Mouse (Mus musculus): ENCODE data around the gene Bves.
A peak's percentile ranks its signal among the peaks of the same experiment; 100 is the strongest.
"Not testable (repeated sequence)": the region's sequence is repeated elsewhere in the genome, so short reads cannot be mapped to it uniquely, and the experiment has no call there.

Gene Bves

GRCm38 (mm10) chr10:45335434-45336422 is at the start of gene Bves:
Gene Bves (plus strand): TSS chr10:45335772.
- DNase-seq: peak; percentile 14 to 31

- DNase-seq: no peak
These were observed 47.2 kb upstream of the Bves start for GRCm38 (mm10) chr10:45288351-45288750.

- DNase-seq: peak; percentile 9 to 38
These were observed 46.1 kb upstream of the Bves start for GRCm38 (mm10) chr10:45289218-45290105.

- no peak for DNase-seq
These were observed 45.0 kb upstream of the Bves start for GRCm38 (mm10) chr10:45290618-45291017.

GRCm38 (mm10) chr10:45292159-45292558 is 43.4 kb upstream of the Bves start:
- not testable (repeated sequence) for DNase-seq

- DNase-seq: no peak
These were observed 40.5 kb upstream of the Bves start for GRCm38 (mm10) chr10:45295093-45295492.

GRCm38 (mm10) chr10:45298503-45298902 is 37.1 kb upstream of the Bves start:
- DNase-seq: no peak

- no peak for DNase-seq
These were observed 36.1 kb upstream of the Bves start for GRCm38 (mm10) chr10:45299509-45299908.

GRCm38 (mm10) chr10:45303315-45304036 is 32.1 kb upstream of the Bves start:
- DNase-seq: no peak

GRCm38 (mm10) chr10:45305173-45305572 is 30.4 kb upstream of the Bves start:
- DNase-seq: no peak

- no peak for DNase-seq
These were observed 24.4 kb upstream of the Bves start for GRCm38 (mm10) chr10:45311129-45311528.

- DNase-seq: no peak
These were observed 23.9 kb upstream of the Bves start for GRCm38 (mm10) chr10:45311624-45312023.

GRCm38 (mm10) chr10:45314865-45315264 is 20.7 kb upstream of the Bves start:
- DNase-seq: no peak

- DNase-seq: no peak
These were observed 16.6 kb upstream of the Bves start for GRCm38 (mm10) chr10:45318922-45319321.

- DNase-seq: no peak
These were observed 15.3 kb upstream of the Bves start for GRCm38 (mm10) chr10:45320296-45320695.

GRCm38 (mm10) chr10:45324159-45324558 is 11.4 kb upstream of the Bves start:
- DNase-seq: no peak

- no peak for DNase-seq
These were observed 7.2 kb upstream of the Bves start for GRCm38 (mm10) chr10:45328196-45329000.

- no peak for DNase-seq
These were observed 647 bp upstream of the Bves start for GRCm38 (mm10) chr10:45334925-45335324.

GRCm38 (mm10) chr10:45339106-45339505 is 3.5 kb downstream of the Bves start:
- DNase-seq: no peak

- DNase-seq: no peak
These were observed 8.8 kb downstream of the Bves start for GRCm38 (mm10) chr10:45344381-45344780.

GRCm38 (mm10) chr10:45345217-45345616 is 9.6 kb downstream of the Bves start:
- DNase-seq: no peak

- not testable (repeated sequence) for DNase-seq
These were observed 12.6 kb downstream of the Bves start for GRCm38 (mm10) chr10:45348143-45348542.

Measured in cerebellum, postnatal 25 days (tissue).